Mouse (Mus musculus): ENCODE measurements around the gene Anp32e.
"Not testable (repeated sequence)": the region's sequence is repeated elsewhere in the genome, so short reads cannot be mapped to it uniquely, and the experiment has no call there.

- not testable (repeated sequence) for TF ChIP-seq MAFK (IDR thresholded peaks at IDR 0.05; ENCODE audit: insufficient read depth, low read depth, low read length); CHD2 (IDR thresholded peaks at IDR 0.05; ENCODE audit: low read depth, low read length); HCFC1 (IDR thresholded peaks at IDR 0.05; ENCODE audit: borderline replicate concordance, insufficient read depth, low read length); ZNF384 (IDR thresholded peaks at IDR 0.05; ENCODE audit: low read depth, low read length)
These were observed 25.7 kb downstream of the Anp32e start for GRCm38 (mm10) chr3:95954648-95955173.

Data from ES-E14 (cell line).